Mouse (Mus musculus): ENCODE measurements around the gene Bckdk. TPM values are rescaled to one million over a fixed set of nuclear protein-coding genes. Genes with fewer than 3 reads are reported as not detected.
"Not testable (repeated sequence)": the region's sequence is repeated elsewhere in the genome, so short reads cannot be mapped to it uniquely, and the experiment has no call there.

Gene Bckdk
- polyA plus RNA-seq, 1 experiment from 2014 or later = 32.5 TPM

GRCm38 (mm10) chr7:127894480-127894879 lies 9.4 kb upstream of the Bckdk start:
- Histone ChIP-seq H3K4me3 (ENCODE audit: low read depth, low read length) (peak overlapping the region; percentile 64), H3K4me1 (ENCODE audit: insufficient read depth) (peaks cover 18% of the 10 kb centered on the region), H3K4me2 (ENCODE audit: low read depth, low read length) (peak overlapping the region; percentile 90), H3K27ac (ENCODE audit: low read depth) (peak overlapping the region; percentile 92), H3K36me3 (replicated peaks; ENCODE audit: insufficient read depth, low read length) (peaks cover 7% of the 10 kb centered on the region), H3K9me3 (ENCODE audit: low read length) (no peaks in the 10 kb centered on the region), H3K27me3 (ENCODE audit: insufficient read depth, low read length) (no peaks in the 10 kb centered on the region), H3K9ac (replicated peaks) (peak overlapping the region; percentile 73)
- no peak; the same call in 1 of the 2 replicates for TF ChIP-seq CTCF (IDR thresholded peaks at IDR 0.05; ENCODE audit: low read depth)
- TF ChIP-seq EP300 (IDR thresholded peaks at IDR 0.05; ENCODE audit: low read depth) = no peak
- WGBS (ENCODE audit: insufficient replicate concordance) = 69% methylated on average over 5 of the region's 5 CpGs
- ATAC-seq (peak; percentile 46), DNase-seq (peak; percentile 59)

GRCm38 (mm10) chr7:127895442-127895841 lies 8.4 kb upstream of the Bckdk start, which contains the start of the genes Gm21974 and Vkorc1:
Gm21974 (minus strand) TSS chr7:127895454.
Vkorc1 (minus strand) TSS chr7:127895617.
- H3K27ac ChIP-seq (ENCODE audit: low read depth) = peak within 1 kb of the TSS; percentile 92
- DNase-seq = peak; percentile 95
- TF ChIP-seq EP300 (IDR thresholded peaks at IDR 0.05; ENCODE audit: low read depth) (peak; percentile 23; the same call in 1 of the 2 replicates), CTCF (IDR thresholded peaks at IDR 0.05; ENCODE audit: low read depth) (peak; percentile 68)
- peak within 1 kb of the TSS; percentile 64 for H3K4me3 ChIP-seq (ENCODE audit: low read depth, low read length)
- peaks cover 4% of the 10 kb centered on the region; the same call in 1 of the 2 replicates for H3K36me3 ChIP-seq (replicated peaks; ENCODE audit: insufficient read depth, low read length)
- H3K9ac ChIP-seq (replicated peaks) = peak within 1 kb of the TSS; percentile 73
- H3K4me1 ChIP-seq (ENCODE audit: insufficient read depth) = peaks cover 28% of the 10 kb centered on the region
- no peaks in the 10 kb centered on the region for H3K27me3 ChIP-seq (ENCODE audit: insufficient read depth, low read length)
- 1% methylated on average over 26 of the region's 26 CpGs for WGBS (ENCODE audit: insufficient replicate concordance)
- peak; percentile 91 for ATAC-seq
- H3K4me2 ChIP-seq (ENCODE audit: low read depth, low read length) = peak within 1 kb of the TSS; percentile 90
- no peaks in the 10 kb centered on the region for H3K9me3 ChIP-seq (ENCODE audit: low read length)

DNA sequence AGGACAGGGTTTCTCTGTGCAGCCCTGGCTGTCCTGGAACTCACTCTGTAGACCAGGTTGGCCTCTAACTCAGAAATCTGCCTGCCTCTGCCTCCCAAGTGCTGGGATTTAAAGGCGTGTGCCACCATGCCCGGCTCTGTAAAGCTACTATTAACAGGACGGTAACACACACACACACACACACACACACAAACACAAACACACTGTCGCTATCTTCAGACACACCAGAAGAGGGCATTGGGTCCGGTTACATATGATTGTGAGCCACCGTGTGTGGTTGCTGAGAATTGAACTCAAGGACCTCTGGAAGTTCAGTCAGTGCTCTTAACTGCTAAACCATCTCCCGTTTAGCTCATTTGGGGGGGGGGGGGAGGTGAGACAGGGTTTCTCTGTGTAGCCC lies 8.0 kb upstream of the Bckdk start:
- H3K27me3 ChIP-seq (ENCODE audit: insufficient read depth, low read length); ATAC-seq; DNase-seq; H3K36me3 ChIP-seq (replicated peaks; ENCODE audit: insufficient read depth, low read length); H3K9ac ChIP-seq (replicated peaks); H3K9me3 ChIP-seq (ENCODE audit: low read length): not testable (repeated sequence)
- Histone ChIP-seq H3K4me1 (ENCODE audit: insufficient read depth) (peaks cover 29% of the 10 kb centered on the region), H3K4me2 (ENCODE audit: low read depth, low read length) (peak overlapping the region; percentile 90), H3K4me3 (ENCODE audit: low read depth, low read length) (peak overlapping the region; percentile 64), H3K27ac (ENCODE audit: low read depth) (0 out of 2 replicates have a peak overlapping the region, but pooled peaks have one; percentile 24)
- WGBS (ENCODE audit: insufficient replicate concordance) = 58% methylated on average over 7 of the region's 7 CpGs

DNA sequence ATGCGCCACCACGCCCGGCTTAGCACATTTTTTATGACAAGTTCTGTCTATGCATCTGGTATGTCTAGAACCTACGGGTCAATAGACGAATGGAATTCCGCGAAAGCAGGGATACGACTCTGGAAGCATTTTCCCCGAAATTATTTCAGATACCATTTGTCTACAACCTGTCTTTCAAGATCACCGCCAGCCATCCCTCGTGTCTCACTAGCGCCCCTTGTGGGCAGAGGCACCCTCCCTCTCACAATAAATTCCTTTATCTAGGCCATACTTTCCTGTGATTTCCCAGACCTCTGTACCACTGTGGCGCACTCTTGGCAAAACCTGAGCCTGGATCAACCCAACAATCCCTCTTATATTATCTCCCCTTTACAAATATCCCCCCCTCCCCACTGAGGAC lies 7.5 kb upstream of the Bckdk start:
- Histone ChIP-seq H3K4me3 (ENCODE audit: low read depth, low read length) (no peak overlapping the region), H3K27me3 (ENCODE audit: insufficient read depth, low read length) (no peaks in the 10 kb centered on the region), H3K4me1 (ENCODE audit: insufficient read depth) (peaks cover 29% of the 10 kb centered on the region), H3K4me2 (ENCODE audit: low read depth, low read length) (0 out of 2 replicates have a peak overlapping the region, but pooled peaks have one; percentile 90), H3K27ac (ENCODE audit: low read depth) (no peak overlapping the region), H3K9ac (replicated peaks) (no peak overlapping the region), H3K36me3 (replicated peaks; ENCODE audit: insufficient read depth, low read length) (peaks cover 4% of the 10 kb centered on the region; the same call in 1 of the 2 replicates), H3K9me3 (ENCODE audit: low read length) (no peaks in the 10 kb centered on the region)
- DNase-seq = peak; percentile 80
- TF ChIP-seq EP300 (IDR thresholded peaks at IDR 0.05; ENCODE audit: low read depth) (no peak), CTCF (IDR thresholded peaks at IDR 0.05; ENCODE audit: low read depth) (peak; percentile 88)
- 57% methylated on average over 13 of the region's 13 CpGs for WGBS (ENCODE audit: insufficient replicate concordance)
- no peak for ATAC-seq

GRCm38 (mm10) chr7:127897542-127897941 lies 6.3 kb upstream of the Bckdk start:
- Histone ChIP-seq H3K9ac (replicated peaks) (no peak overlapping the region), H3K4me1 (ENCODE audit: insufficient read depth) (peaks cover 29% of the 10 kb centered on the region)
- 82% methylated on average over 7 of the region's 7 CpGs for WGBS (ENCODE audit: insufficient replicate concordance)

GRCm38 (mm10) chr7:127898179-127898956 lies 5.5 kb upstream of the Bckdk start:
- no peaks in the 10 kb centered on the region for H3K9me3 ChIP-seq (ENCODE audit: low read length)
- DNase-seq = peak; percentile 49
- H3K27me3 ChIP-seq (ENCODE audit: insufficient read depth, low read length) = no peaks in the 10 kb centered on the region
- peak overlapping the region; percentile 22; the same call in 1 of the 2 replicates for H3K4me2 ChIP-seq (ENCODE audit: low read depth, low read length)
- no peak for ATAC-seq
- no peaks in the 10 kb centered on the region for H3K36me3 ChIP-seq (replicated peaks; ENCODE audit: insufficient read depth, low read length)
- no peak for TF ChIP-seq EP300 (IDR thresholded peaks at IDR 0.05; ENCODE audit: low read depth)
- no peak for TF ChIP-seq CTCF (IDR thresholded peaks at IDR 0.05; ENCODE audit: low read depth)
- no peak overlapping the region for H3K4me3 ChIP-seq (ENCODE audit: low read depth, low read length)
- H3K27ac ChIP-seq (ENCODE audit: low read depth) = peak overlapping the region; percentile 37; the same call in 1 of the 2 replicates
- no peak overlapping the region for H3K9ac ChIP-seq (replicated peaks)
- WGBS (ENCODE audit: insufficient replicate concordance) = 35% methylated on average over 10 of the region's 10 CpGs
- H3K4me1 ChIP-seq (ENCODE audit: insufficient read depth) = peaks cover 29% of the 10 kb centered on the region

More at GRCm38 (mm10) chr7:127897542-127897941, 6.3 kb upstream of the Bckdk start:
- no peak overlapping the region for H3K4me3 ChIP-seq (ENCODE audit: low read depth, low read length)
- no peaks in the 10 kb centered on the region for H3K27me3 ChIP-seq (ENCODE audit: insufficient read depth, low read length)
- H3K4me2 ChIP-seq (ENCODE audit: low read depth, low read length) = no peak overlapping the region
- ATAC-seq = no peak
- DNase-seq = no peak
- H3K36me3 ChIP-seq (replicated peaks; ENCODE audit: insufficient read depth, low read length) = peaks cover 3% of the 10 kb centered on the region; the same call in 1 of the 2 replicates
- H3K9me3 ChIP-seq (ENCODE audit: low read length) = no peaks in the 10 kb centered on the region
- no peak for TF ChIP-seq EP300 (IDR thresholded peaks at IDR 0.05; ENCODE audit: low read depth)
- TF ChIP-seq CTCF (IDR thresholded peaks at IDR 0.05; ENCODE audit: low read depth) = no peak
- no peak overlapping the region for H3K27ac ChIP-seq (ENCODE audit: low read depth)

Data from liver, postnatal 0 days (tissue).